Mouse (Mus musculus) myocyte (in vitro differentiated cells): ENCODE measurements at regions not wholly inside any gene's neighbourhood (a gene's known extent, or its start where the extent isn't known, plus 50 kb on each side); places are given as distances from the start of the nearest gene placed in this dataset.
A peak's percentile ranks its signal among the peaks of the same experiment; 100 is the strongest.

Experiments used
- H3K27me3 ChIP-seq: one replicate; pipeline ENCODE4 v1.6.1; 2011; ENCODE audit not compliant: control insufficient read depth, insufficient read depth, insufficient read length
- H3K36me3 ChIP-seq: one replicate; pipeline ENCODE4 v1.6.1; 2011; ENCODE audit not compliant: control insufficient read depth, insufficient read depth
- H3K4me2 ChIP-seq: one replicate; pipeline ENCODE4 v1.6.1; 2011; ENCODE audit warnings: low read depth, control low read depth
- H3K4me3 ChIP-seq: one replicate; pipeline ENCODE4 v1.5.1; 2011; ENCODE audit warnings: mild to moderate bottlenecking, control low read depth, moderate library complexity
- H3K79me2 ChIP-seq: one replicate; pipeline ENCODE4 v1.6.1; 2011; ENCODE audit not compliant: control insufficient read depth, insufficient read depth
- H3ac ChIP-seq: one replicate; pipeline ENCODE4 v1.6.1; 2011; ENCODE audit not compliant: control insufficient read depth, insufficient read length
- CEBPB ChIP-seq: IDR thresholded peaks from 2 replicates; pipeline ENCODE4 v1.6.1; 2011; ENCODE audit warnings: mild to moderate bottlenecking, moderate library complexity; ENCODE audit not compliant: poor library complexity, insufficient read depth, severe bottlenecking
- E2F4 ChIP-seq: IDR thresholded peaks from one replicate; pipeline ENCODE4 v1.6.1; 2011; ENCODE audit warnings: mild to moderate bottlenecking, control low read depth, moderate library complexity; ENCODE audit not compliant: insufficient read depth
- MAX ChIP-seq: IDR thresholded peaks from one replicate; pipeline ENCODE4 v1.6.1; 2011; ENCODE audit warnings: low read depth, mild to moderate bottlenecking, control low read depth
- MYOD1 ChIP-seq, 3 experiments: IDR thresholded peaks; one replicate each; pipeline ENCODE4 v1.6.1; 2011; ENCODE audit warnings: control low read depth in 2 of 3, low read depth in 2 of 3, mild to moderate bottlenecking in 2 of 3, moderate library complexity in 1 of 3; ENCODE audit not compliant: insufficient read length in 2 of 3, control insufficient read depth in 1 of 3
- MYOG ChIP-seq, 3 experiments: IDR thresholded peaks; one replicate each; pipeline ENCODE4 v1.6.1; 2011; ENCODE audit warnings: control low read depth in 2 of 3, low read depth in 2 of 3, mild to moderate bottlenecking in 2 of 3; ENCODE audit not compliant: insufficient read length in 2 of 3, control insufficient read depth in 1 of 3, insufficient read depth in 1 of 3
- POLR2A ChIP-seq: IDR thresholded peaks from one replicate; pipeline ENCODE4 v1.6.1; 2011; ENCODE audit warnings: low read depth, mild to moderate bottlenecking, control low read depth, moderate library complexity; ENCODE audit not compliant: insufficient read length
- POLR2AphosphoS2 ChIP-seq: IDR thresholded peaks from one replicate; pipeline ENCODE4 v1.6.1; 2011; ENCODE audit warnings: low read depth, control low read depth; ENCODE audit not compliant: insufficient read length
- REST ChIP-seq: IDR thresholded peaks from one replicate; pipeline ENCODE4 v1.6.1; 2011; ENCODE audit warnings: mild to moderate bottlenecking, control low read depth, moderate library complexity; ENCODE audit not compliant: insufficient read depth, insufficient read length
- SRF ChIP-seq: IDR thresholded peaks from one replicate; pipeline ENCODE4 v1.6.1; 2011; ENCODE audit warnings: low read depth; ENCODE audit not compliant: control insufficient read depth, insufficient read length
- TCF12 ChIP-seq: IDR thresholded peaks from one replicate; pipeline ENCODE4 v1.6.1; 2011; ENCODE audit warnings: mild to moderate bottlenecking, control low read depth; ENCODE audit not compliant: poor library complexity, insufficient read depth, severe bottlenecking
- TCF3 ChIP-seq: IDR thresholded peaks from one replicate; pipeline ENCODE4 v1.6.1; 2011; ENCODE audit warnings: low read depth, control low read depth; ENCODE audit not compliant: insufficient read length
- USF1 ChIP-seq: IDR thresholded peaks from one replicate; pipeline ENCODE4 v1.6.1; 2011; ENCODE audit warnings: low read depth, mild to moderate bottlenecking, control low read depth, moderate library complexity

- no peak for TF ChIP-seq TCF12
- TF ChIP-seq SRF, result no peak
- TF ChIP-seq TCF3, result no peak
- TF ChIP-seq REST, result no peak
- TF ChIP-seq E2F4, result no peak
- Histone ChIP-seq H3K4me2 (no peak overlapping the region), H3K4me3 (no peak overlapping the region), H3K79me2 (no peaks in the 10 kb centered on the region), H3K36me3 (no peaks in the 10 kb centered on the region), H3K27me3 (no peaks in the 10 kb centered on the region), H3ac (no peak overlapping the region)
Measured at GRCm38 (mm10) chr3:20816613-20817012, 449.6 kb upstream of the Agtr1b start.

GRCm38 (mm10) chr3:20794256-20794655 is 427.3 kb upstream of the Agtr1b start:
- no peak for TF ChIP-seq POLR2A
- TF ChIP-seq E2F4, result no peak
- TF ChIP-seq REST, result no peak
- TF ChIP-seq MYOG (IDR thresholded peaks at IDR 0.05; ENCODE audit: control insufficient read depth in 1 of 3, insufficient read depth in 1 of 3, insufficient read length in 2 of 3, low read depth in 2 of 3), result peak in 2 of 3 experiments; percentile 24 to 90
- TF ChIP-seq MAX, result no peak
- TF ChIP-seq USF1, result no peak
- TF ChIP-seq MYOD1 (IDR thresholded peaks at IDR 0.05; ENCODE audit: control insufficient read depth in 1 of 3, insufficient read length in 2 of 3, low read depth in 2 of 3), result peak; percentile 36 to 87 (median 74)
- peak; percentile 26 for TF ChIP-seq TCF3
- TF ChIP-seq SRF, result no peak
- peak; percentile 75 for TF ChIP-seq TCF12
- TF ChIP-seq POLR2AphosphoS2, result no peak
- TF ChIP-seq CEBPB, result no peak
- Histone ChIP-seq H3ac (no peak overlapping the region), H3K4me3 (no peak overlapping the region), H3K27me3 (no peaks in the 10 kb centered on the region), H3K4me2 (no peak overlapping the region), H3K36me3 (no peaks in the 10 kb centered on the region), H3K79me2 (no peaks in the 10 kb centered on the region)

- Histone ChIP-seq H3K36me3 (no peaks in the 10 kb centered on the region), H3K4me3 (no peak overlapping the region), H3K79me2 (no peaks in the 10 kb centered on the region), H3ac (no peak overlapping the region), H3K4me2 (no peak overlapping the region), H3K27me3 (no peaks in the 10 kb centered on the region)
- TF ChIP-seq MYOG (IDR thresholded peaks at IDR 0.05; ENCODE audit: control insufficient read depth in 1 of 3, insufficient read depth in 1 of 3, insufficient read length in 2 of 3, low read depth in 2 of 3) (peak in 1 of 3 experiments; percentile 55), TCF3 (no peak)
Measured at GRCm38 (mm10) chr3:20792503-20792902, 425.5 kb upstream of the Agtr1b start.

GRCm38 (mm10) chr3:20777883-20778282 is 410.9 kb upstream of the Agtr1b start:
- TF ChIP-seq MYOG (IDR thresholded peaks at IDR 0.05; ENCODE audit: control insufficient read depth in 1 of 3, insufficient read depth in 1 of 3, insufficient read length in 2 of 3, low read depth in 2 of 3), result peak in 1 of 3 experiments; percentile 54
- TF ChIP-seq MYOD1 (IDR thresholded peaks at IDR 0.05; ENCODE audit: control insufficient read depth in 1 of 3, insufficient read length in 2 of 3, low read depth in 2 of 3), result peak in 1 of 3 experiments; percentile 69
- TF ChIP-seq SRF, result no peak
- Histone ChIP-seq H3ac (no peak overlapping the region), H3K79me2 (no peaks in the 10 kb centered on the region)

GRCm38 (mm10) chr3:20776964-20777304 is 410.0 kb upstream of the Agtr1b start:
- no peak overlapping the region for H3K4me3 ChIP-seq
- TF ChIP-seq USF1 (no peak), MAX (no peak), TCF3 (no peak), POLR2A (no peak), SRF (no peak), E2F4 (no peak), CEBPB (no peak), TCF12 (no peak), POLR2AphosphoS2 (no peak)
- no peak overlapping the region for H3K4me2 ChIP-seq
- no peaks in the 10 kb centered on the region for H3K27me3 ChIP-seq
- no peaks in the 10 kb centered on the region for H3K36me3 ChIP-seq
- H3K79me2 ChIP-seq, result no peaks in the 10 kb centered on the region
- H3ac ChIP-seq, result no peak overlapping the region

More at GRCm38 (mm10) chr3:20777883-20778282, 410.9 kb upstream of the Agtr1b start:
- Histone ChIP-seq H3K4me3 (no peak overlapping the region), H3K36me3 (no peaks in the 10 kb centered on the region), H3K27me3 (no peaks in the 10 kb centered on the region), H3K4me2 (no peak overlapping the region)
